9 mouse cellular contexts compared by ENCODE assay signal in genomic region chr17:47748791-47749553, GRCm38 (mm10). TPM values are rescaled to one million over a fixed set of nuclear protein-coding genes. Genes with fewer than 3 reads are reported as not detected.
A peak's percentile ranks its signal among the peaks of the same experiment; 100 is the strongest.
DNase-seq lines count a peak whose midpoint lies in the region; ATAC-seq and TF ChIP-seq lines count a peak whose summit lies in the region.
"Had no signal": no experiment of that assay in that cellular context is flagged by ENCODE, and none has a peak within 500 bp of the region (broad histone marks: within the 10 kb centered on the region; RNA-seq: fewer than 3 reads in every experiment).

No protein-coding gene starts in this region.

- 0 out of 2 replicates have a peak overlapping the region, but pooled peaks have one; percentile 3 for H3K27ac ChIP-seq in liver, adult 2 months (replicated peaks; ENCODE audit: insufficient read depth, low read depth, low read length)
- no peak overlapping the region for H3K27ac ChIP-seq in kidney, embryonic 14.5 days (ENCODE audit: low read depth, low read length)
- H3K27ac ChIP-seq in small intestine, adult 2 months (ENCODE audit: insufficient read depth, low read depth, low read length): peak overlapping the region; percentile 24
- H3K27ac ChIP-seq in hindbrain, postnatal 0 days: no peak overlapping the region
- H3K27ac ChIP-seq: neural tube, embryonic 12.5 days had no signal

- peaks cover 19% of the 10 kb centered on the region for H3K4me1 ChIP-seq in liver, adult 2 months (ENCODE audit: control insufficient read depth, insufficient read depth, low read length)
- H3K4me1 ChIP-seq in kidney, embryonic 14.5 days (ENCODE audit: control insufficient read depth, insufficient read depth, low read length): no peaks in the 10 kb centered on the region
- H3K4me1 ChIP-seq in small intestine, adult 2 months (ENCODE audit: control insufficient read depth, insufficient read depth, insufficient read length, low read length): peaks cover 17% of the 10 kb centered on the region
- no peaks in the 10 kb centered on the region for H3K4me1 ChIP-seq in hindbrain, postnatal 0 days (ENCODE audit: insufficient read depth, low read length)
- H3K4me1 ChIP-seq: neural tube, embryonic 12.5 days had no signal

- peak; percentile 55; the same call in 1 of the 2 replicates for ATAC-seq in kidney, embryonic 14.5 days (ENCODE audit: low FRiP score, low TSS enrichment)
- no peak for ATAC-seq in hindbrain, postnatal 0 days

- no peak for TF ChIP-seq POLR2A in liver, adult 2 months (IDR thresholded peaks at IDR 0.05; ENCODE audit: extremely low read depth, insufficient read depth, low read length)
- no peak; the same call in 1 of the 2 replicates for TF ChIP-seq POLR2A in small intestine, adult 2 months (IDR thresholded peaks at IDR 0.05; ENCODE audit: low read depth, low read length)

- H3K4me2 ChIP-seq in kidney, embryonic 14.5 days (replicated peaks; ENCODE audit: low read depth, low read length): no peak overlapping the region
- no peak overlapping the region for H3K4me2 ChIP-seq in hindbrain, postnatal 0 days (ENCODE audit: low read depth, low read length)
- H3K4me2 ChIP-seq: neural tube, embryonic 12.5 days had no signal

- H3K36me3 ChIP-seq in liver, adult 2 months (ENCODE audit: control insufficient read depth, insufficient read depth, low read length): no peaks in the 10 kb centered on the region; the same call in 1 of the 2 replicates
- no peaks in the 10 kb centered on the region for H3K36me3 ChIP-seq in kidney, embryonic 14.5 days (ENCODE audit: control insufficient read depth, insufficient read depth, low read length)
- peaks cover 3% of the 10 kb centered on the region; the same call in 1 of the 2 replicates for H3K36me3 ChIP-seq in small intestine, adult 2 months (ENCODE audit: control insufficient read depth, insufficient read depth, low read length)
- H3K36me3 ChIP-seq in hindbrain, postnatal 0 days (ENCODE audit: insufficient read depth, low read length): no peaks in the 10 kb centered on the region
- H3K36me3 ChIP-seq: neural tube, embryonic 12.5 days had no signal

- WGBS in liver, adult 2 months: 44% methylated on average over 14 of the region's 14 CpGs
- WGBS in kidney, embryonic 14.5 days: 57% methylated on average over 14 of the region's 14 CpGs
- WGBS in small intestine, adult 2 months: 35% methylated on average over 14 of the region's 14 CpGs
- 64% methylated on average over 14 of the region's 14 CpGs for WGBS in hindbrain, postnatal 0 days

- H3K9me3 ChIP-seq in kidney, embryonic 14.5 days (ENCODE audit: control insufficient read depth, low read length): no peaks in the 10 kb centered on the region; the same call in 1 of the 2 replicates
- no peaks in the 10 kb centered on the region for H3K9me3 ChIP-seq in hindbrain, postnatal 0 days (ENCODE audit: low read length)
- H3K9me3 ChIP-seq: neural tube, embryonic 12.5 days had no signal

- H3K4me3 ChIP-seq in liver, adult 2 months (ENCODE audit: insufficient read depth, low read depth, low read length): no peak overlapping the region
- H3K4me3 ChIP-seq in kidney, embryonic 14.5 days (ENCODE audit: low read length): no peak overlapping the region
- no peak overlapping the region for H3K4me3 ChIP-seq in small intestine, adult 2 months (ENCODE audit: low read depth, low read length)
- no peak overlapping the region for H3K4me3 ChIP-seq in hindbrain, postnatal 0 days (ENCODE audit: low read length)
- H3K4me3 ChIP-seq: neural tube, embryonic 12.5 days had no signal

- H3K79me2 ChIP-seq in liver, adult 2 months (ENCODE audit: control insufficient read depth, insufficient read depth, low read length): peaks cover 19% of the 10 kb centered on the region

- DNase-seq in liver, adult 2 months (ENCODE audit: extremely low read depth, low read depth, low spot score): peak; percentile 62
- no peak for DNase-seq in liver
- DNase-seq in gastrocnemius, postnatal 10 days: peak; percentile 59
- DNase-seq in left cerebral cortex, postnatal 14 days (ENCODE audit: low spot score in 2 of 2): no peak
- no peak for DNase-seq in cerebellum, postnatal 36 days
- DNase-seq in hindbrain, postnatal 0 days (ENCODE audit: low spot score): no peak

- intact Hi-C loops in left cerebral cortex, postnatal 14 days (cut with DNase I): no loop called here

- no peak for TF ChIP-seq CTCF in liver, adult 2 months (IDR thresholded peaks at IDR 0.05; ENCODE audit: low read depth, low read length)
- TF ChIP-seq CTCF in small intestine, adult 2 months (IDR thresholded peaks at IDR 0.05; ENCODE audit: extremely low read depth, insufficient read length, insufficient replicate concordance, low read depth, low read length): no peak
- no peak for TF ChIP-seq CTCF in hindbrain, postnatal 0 days (IDR thresholded peaks at IDR 0.05; ENCODE audit: low read depth)

- 0 out of 2 replicates have a peak overlapping the region, but pooled peaks have one; percentile 14 for H3K9ac ChIP-seq in liver, adult 2 months (ENCODE audit: low read depth, low read length)
- H3K9ac ChIP-seq in kidney, embryonic 14.5 days (ENCODE audit: low read depth, low read length): no peak overlapping the region
- no peak overlapping the region for H3K9ac ChIP-seq in hindbrain, postnatal 0 days (replicated peaks; ENCODE audit: low read length)
- H3K9ac ChIP-seq: neural tube, embryonic 12.5 days had no signal

- H3K27me3 ChIP-seq in liver, adult 2 months (ENCODE audit: control insufficient read depth, insufficient read depth, low read length): no peaks in the 10 kb centered on the region
- H3K27me3 ChIP-seq in kidney, embryonic 14.5 days (ENCODE audit: control insufficient read depth, insufficient read depth, low read length): no peaks in the 10 kb centered on the region
- H3K27me3 ChIP-seq in small intestine, adult 2 months (ENCODE audit: control insufficient read depth, insufficient read depth, low read length): no peaks in the 10 kb centered on the region
- H3K27me3 ChIP-seq in hindbrain, postnatal 0 days (ENCODE audit: insufficient read depth, low read length): no peaks in the 10 kb centered on the region
- H3K27me3 ChIP-seq: neural tube, embryonic 12.5 days had no signal

RNA-seq across cellular contexts. Expression of gene Tfeb, which starts 12.1 kb away (rescaled TPM):
- 5.7 and 8.1 TPM in 2 replicates for total RNA-seq in liver, adult 2 months (2014; rRNA removed)
- 15.7 and 16.6 TPM in 2 replicates for polyA plus RNA-seq in liver, adult 2 months (2012; rRNA removed)
- total RNA-seq in gastrocnemius, postnatal 10 days (2021): 10 to 100 TPM; 67.9 to 70.7 TPM
- 11.7 and 12.0 TPM in 2 replicates for polyA plus RNA-seq in kidney, embryonic 14.5 days (2014; fragmentation: Nextera tagmentation; extraction: Ambion mirVana)
- polyA plus RNA-seq in small intestine, adult 2 months (2012; rRNA removed): 27.5 and 60.3 TPM in 2 replicates
- total RNA-seq in left cerebral cortex, postnatal 14 days (2021): 10 to 100 TPM in 1 of 2 experiments, 1 to 10 TPM in 1; 8.0 to 13.3 TPM
- total RNA-seq in hindbrain, postnatal 0 days (2014; rRNA removed): 10.0 and 13.2 TPM in 2 replicates
- polyA plus RNA-seq in hindbrain, postnatal 0 days (2015; fragmentation: Nextera tagmentation; extraction: Ambion mirVana): 6.6 TPM in 2 replicates

RNA-seq across cellular contexts. Expression of gene Pgc, which starts 22.3 kb away (rescaled TPM):
- total RNA-seq in liver, adult 2 months (2014; rRNA removed): 0.20 TPM in 1 of 2 replicates, not detected in the other
- polyA plus RNA-seq in liver, adult 2 months (2012; rRNA removed): 0.26 and 0.37 TPM in 2 replicates
- not detected for total RNA-seq in gastrocnemius, postnatal 10 days (2021)
- not detected in 2 replicates for polyA plus RNA-seq in kidney, embryonic 14.5 days (2014; fragmentation: Nextera tagmentation; extraction: Ambion mirVana)
- polyA plus RNA-seq in small intestine, adult 2 months (2012; rRNA removed): 12.3 and 443 TPM in 2 replicates
- total RNA-seq in left cerebral cortex, postnatal 14 days (2021): not detected
- 0.21 TPM in 1 of 2 replicates, not detected in the other for total RNA-seq in hindbrain, postnatal 0 days (2014; rRNA removed)
- 0.14 and 0.42 TPM in 2 replicates for polyA plus RNA-seq in hindbrain, postnatal 0 days (2015; fragmentation: Nextera tagmentation; extraction: Ambion mirVana)
- polyA plus RNA-seq: neural tube, embryonic 12.5 days had no signal

RNA-seq across cellular contexts. Expression of gene Prickle4, which starts 54.4 kb away (rescaled TPM):
- total RNA-seq in liver, adult 2 months (2014; rRNA removed): 1.9 and 2.0 TPM in 2 replicates
- 7.9 and 9.9 TPM in 2 replicates for polyA plus RNA-seq in liver, adult 2 months (2012; rRNA removed)
- total RNA-seq in gastrocnemius, postnatal 10 days (2021): under 1 TPM in 1 of 2 experiments, not detected in 1; 0.70 TPM
- 0.99 and 1.3 TPM in 2 replicates for polyA plus RNA-seq in kidney, embryonic 14.5 days (2014; fragmentation: Nextera tagmentation; extraction: Ambion mirVana)
- 0.89 and 1.4 TPM in 2 replicates for polyA plus RNA-seq in small intestine, adult 2 months (2012; rRNA removed)
- 1 to 10 TPM; 5.0 to 5.5 TPM for total RNA-seq in left cerebral cortex, postnatal 14 days (2021)
- total RNA-seq in hindbrain, postnatal 0 days (2014; rRNA removed): 2.2 TPM in 1 of 2 replicates, not detected in the other
- polyA plus RNA-seq in hindbrain, postnatal 0 days (2015; fragmentation: Nextera tagmentation; extraction: Ambion mirVana): 1.5 and 1.8 TPM in 2 replicates

RNA-seq across cellular contexts. Expression of gene Gm21981, which starts 54.7 kb away (rescaled TPM):
- 0.09 and 0.27 TPM in 2 replicates for total RNA-seq in liver, adult 2 months (2014; rRNA removed)
- polyA plus RNA-seq in liver, adult 2 months (2012; rRNA removed): 0.36 and 0.46 TPM in 2 replicates
- total RNA-seq in gastrocnemius, postnatal 10 days (2021): under 1 TPM; 0.68 to 0.88 TPM
- polyA plus RNA-seq in kidney, embryonic 14.5 days (2014; fragmentation: Nextera tagmentation; extraction: Ambion mirVana): 0.55 and 1.2 TPM in 2 replicates
- polyA plus RNA-seq in small intestine, adult 2 months (2012; rRNA removed): 0.20 and 0.39 TPM in 2 replicates
- 1 to 10 TPM; 4.7 to 5.3 TPM for total RNA-seq in left cerebral cortex, postnatal 14 days (2021)
- total RNA-seq in hindbrain, postnatal 0 days (2014; rRNA removed): 5.5 and 8.3 TPM in 2 replicates
- polyA plus RNA-seq in hindbrain, postnatal 0 days (2015; fragmentation: Nextera tagmentation; extraction: Ambion mirVana): 0.79 and 0.85 TPM in 2 replicates

Comparison
In these comparisons a context has a peak if more than half of its experiments do, and no peak if none do; other contexts are left out.
1. DNase-seq: peak in liver, adult 2 months (single experiment) and gastrocnemius, postnatal 10 days (single experiment); none in liver (single experiment), left cerebral cortex, postnatal 14 days (0 of 2), cerebellum, postnatal 36 days (0 of 2) and hindbrain, postnatal 0 days (single experiment).
2. H3K27ac ChIP-seq: peak in liver, adult 2 months (single experiment) and small intestine, adult 2 months (single experiment); none in kidney, embryonic 14.5 days (single experiment) and hindbrain, postnatal 0 days (single experiment).